Mouse (Mus musculus): Measurements from ENCODE around the gene Rras2.

- TF ChIP-seq POLR2A (IDR thresholded peaks at IDR 0.05; ENCODE audit: extremely low read depth, insufficient read depth, low read length) (no peak), CTCF (IDR thresholded peaks at IDR 0.05; ENCODE audit: low read depth, low read length) (no peak)
Observed at GRCm38 (mm10) chr7:114090231-114090630, 27.4 kb downstream of the Rras2 start.

Data from liver, adult 2 months (tissue).